Mouse (Mus musculus): ENCODE measurements around the gene Per2. TPM values are rescaled to one million over a fixed set of nuclear protein-coding genes. Genes with fewer than 3 reads are reported as not detected.

Gene Per2
- total RNA-seq, 2 experiments from 2014 or later = 3.9 to 10.8 TPM

GRCm38 (mm10) chr1:91417991-91418390, 41.1 kb downstream of the Per2 start:
- TF ChIP-seq CTCF (IDR thresholded peaks at IDR 0.05) = no peak
- intact Hi-C loops (cut with DNase I) = no loop called here

GRCm38 (mm10) chr1:91415311-91415710, 43.8 kb downstream of the Per2 start:
- intact Hi-C loops (cut with DNase I) = no loop called here
- no peak for DNase-seq
- Histone ChIP-seq H3K27ac (no peak overlapping the region), H3K4me3 (no peak overlapping the region)
- TF ChIP-seq CTCF (IDR thresholded peaks at IDR 0.05) = no peak

More at GRCm38 (mm10) chr1:91417991-91418390, 41.1 kb downstream of the Per2 start:
- DNase-seq = no peak
- H3K4me3 ChIP-seq = no peak overlapping the region
- H3K27ac ChIP-seq = no peak overlapping the region

- intact Hi-C loops (cut with DNase I) = no loop called here
- Histone ChIP-seq H3K4me3 (peak overlapping the region; percentile 95), H3K27ac (no peak overlapping the region)
- TF ChIP-seq CTCF (IDR thresholded peaks at IDR 0.05) = no peak
- no peak for DNase-seq
These were observed 44.2 kb downstream of the Per2 start for GRCm38 (mm10) chr1:91414903-91415302.

- intact Hi-C loops (cut with DNase I) = no loop called here
- no peak for TF ChIP-seq CTCF (IDR thresholded peaks at IDR 0.05)
- Histone ChIP-seq H3K27ac (peak within 1 kb of the TSS; percentile 83), H3K4me3 (peak within 1 kb of the TSS; percentile 95)
- DNase-seq = peak; percentile 94
These were observed 45.1 kb downstream of the Per2 start, which contains the start of gene Hes6 for GRCm38 (mm10) chr1:91413898-91414594. Gene Hes6, minus strand, starts transcription at chr1:91414038.

GRCm38 (mm10) chr1:91413536-91413897, 45.6 kb downstream of the Per2 start:
- no peak for TF ChIP-seq CTCF (IDR thresholded peaks at IDR 0.05)
- H3K27ac ChIP-seq = peak overlapping the region; percentile 83
- H3K4me3 ChIP-seq = peak overlapping the region; percentile 95
- DNase-seq = peak; percentile 49
- intact Hi-C loops (cut with DNase I) = no loop called here

GRCm38 (mm10) chr1:91413030-91413506, 46.1 kb downstream of the Per2 start:
- no peak for TF ChIP-seq CTCF (IDR thresholded peaks at IDR 0.05)
- intact Hi-C loops (cut with DNase I) = no loop called here
- Histone ChIP-seq H3K4me3 (peak overlapping the region; percentile 95), H3K27ac (peak overlapping the region; percentile 83)
- DNase-seq = peak; percentile 97

- TF ChIP-seq CTCF (IDR thresholded peaks at IDR 0.05) = no peak
- Histone ChIP-seq H3K4me3 (peak overlapping the region; percentile 95), H3K27ac (peak overlapping the region; percentile 83)
- intact Hi-C loops (cut with DNase I) = no loop called here
- peak; percentile 51 for DNase-seq
These were observed 46.7 kb downstream of the Per2 start for GRCm38 (mm10) chr1:91412286-91413029.

- TF ChIP-seq CTCF (IDR thresholded peaks at IDR 0.05) = no peak
- intact Hi-C loops (cut with DNase I) = no loop called here
- no peak overlapping the region for H3K27ac ChIP-seq
- no peak overlapping the region for H3K4me3 ChIP-seq
- no peak for DNase-seq
These were observed 47.4 kb downstream of the Per2 start for GRCm38 (mm10) chr1:91411631-91412285.

- no peak overlapping the region for H3K4me3 ChIP-seq
- no peak overlapping the region for H3K27ac ChIP-seq
- DNase-seq = peak; percentile 52
- no peak for TF ChIP-seq CTCF (IDR thresholded peaks at IDR 0.05)
- intact Hi-C loops (cut with DNase I) = no loop called here
These were observed 51.3 kb downstream of the Per2 start for GRCm38 (mm10) chr1:91407819-91408218.

- peak; percentile 91 for DNase-seq
- no peak for TF ChIP-seq CTCF (IDR thresholded peaks at IDR 0.05)
- intact Hi-C loops (cut with DNase I) = no loop called here
- peak overlapping the region; percentile 46 for H3K4me3 ChIP-seq
- H3K27ac ChIP-seq = peak overlapping the region; percentile 70
These were observed 53.5 kb downstream of the Per2 start for GRCm38 (mm10) chr1:91405406-91406169.

GRCm38 (mm10) chr1:91404976-91405375, 54.1 kb downstream of the Per2 start:
- H3K4me3 ChIP-seq = no peak overlapping the region
- intact Hi-C loops (cut with DNase I) = no loop called here
- no peak overlapping the region for H3K27ac ChIP-seq
- no peak for DNase-seq
- TF ChIP-seq CTCF (IDR thresholded peaks at IDR 0.05) = no peak
